Mouse (Mus musculus) G1E-ER4 (cell line): ENCODE results near the gene Col12a1. TPM values are rescaled to one million over a fixed set of nuclear protein-coding genes. Genes with fewer than 3 reads are reported as not detected.

Experiments used
- GATA1 ChIP-seq: IDR thresholded peaks from one replicate; pipeline ENCODE4 v1.8.0; 2012; ENCODE audit warnings: low read length, inconsistent platforms
- polyA plus RNA-seq: library from polyadenylated mRNA; stranded (reverse); fragments of >175 nt; gene quantifications from 2 replicates; pipeline ENCODE4 v1.2.3, GENCODE M21; 2012

Gene Col12a1
- polyA plus RNA-seq, 1 experiment = 0.37 TPM

- TF ChIP-seq GATA1 = no peak
Measured at GRCm38 (mm10) chr9:79717836-79718475, 675 bp downstream of the Col12a1 start.

- no peak for TF ChIP-seq GATA1
Measured at GRCm38 (mm10) chr9:79716909-79717835, 1.5 kb downstream of the Col12a1 start.

GRCm38 (mm10) chr9:79716496-79716895 lies 2.1 kb downstream of the Col12a1 start:
- TF ChIP-seq GATA1 = no peak

- no peak for TF ChIP-seq GATA1
Measured at GRCm38 (mm10) chr9:79714471-79715045, 4.1 kb downstream of the Col12a1 start.

- no peak for TF ChIP-seq GATA1
Measured at GRCm38 (mm10) chr9:79689771-79690535, 28.7 kb downstream of the Col12a1 start.

- no peak for TF ChIP-seq GATA1
Measured at GRCm38 (mm10) chr9:79689342-79689741, 29.3 kb downstream of the Col12a1 start.

GRCm38 (mm10) chr9:79687227-79687626 lies 31.4 kb downstream of the Col12a1 start:
- no peak for TF ChIP-seq GATA1

- no peak for TF ChIP-seq GATA1
Measured at GRCm38 (mm10) chr9:79686049-79686448, 32.6 kb downstream of the Col12a1 start.

GRCm38 (mm10) chr9:79680453-79681240 lies 38.0 kb downstream of the Col12a1 start:
- TF ChIP-seq GATA1 = no peak

GRCm38 (mm10) chr9:79653327-79654150 lies 65.1 kb downstream of the Col12a1 start:
- no peak for TF ChIP-seq GATA1

- no peak for TF ChIP-seq GATA1
Measured at GRCm38 (mm10) chr9:79648587-79648986, 70.0 kb downstream of the Col12a1 start.

GRCm38 (mm10) chr9:79645757-79646156 lies 72.9 kb downstream of the Col12a1 start:
- no peak for TF ChIP-seq GATA1

GRCm38 (mm10) chr9:79639430-79640090 lies 79.1 kb downstream of the Col12a1 start:
- TF ChIP-seq GATA1 = no peak
